Mouse (Mus musculus) forebrain, embryonic 13.5 days (tissue): ENCODE measurements around the gene 6030408B16Rik. TPM values are rescaled to one million over a fixed set of nuclear protein-coding genes. Genes with fewer than 3 reads are reported as not detected.

Experiments used
- ATAC-seq: fragments of 200-750 bp; cut with Nextera tagmentation; 2 replicates; pipeline ENCODE4 v1.8.0; 2017
- H3K27ac ChIP-seq: fragments of 300-500 bp; sonication (generic); 2 replicates; pipeline ENCODE4 v1.5.1; 2015; ENCODE audit warnings: inconsistent platforms, mild to moderate bottlenecking, moderate library complexity
- H3K27me3 ChIP-seq: fragments of 300-500 bp; sonication (generic); 2 replicates; pipeline ENCODE4 v1.6.1; 2015; ENCODE audit warnings: mild to moderate bottlenecking, inconsistent platforms
- H3K36me3 ChIP-seq: fragments of 300-500 bp; sonication (generic); 2 replicates; pipeline ENCODE4 v1.6.1; 2015; ENCODE audit warnings: mild to moderate bottlenecking, inconsistent platforms; ENCODE audit not compliant: poor library complexity, severe bottlenecking
- H3K4me1 ChIP-seq: fragments of 300-500 bp; sonication (generic); 2 replicates; pipeline ENCODE4 v1.6.1; 2015; ENCODE audit warnings: inconsistent platforms
- H3K4me2 ChIP-seq: fragments of 300-500 bp; sonication (generic); 2 replicates; pipeline ENCODE4 v1.6.1; 2015; ENCODE audit warnings: inconsistent platforms, mild to moderate bottlenecking, moderate library complexity
- H3K4me3 ChIP-seq: fragments of 300-500 bp; sonication (generic); 2 replicates; pipeline ENCODE4 v1.5.1; 2015; ENCODE audit warnings: mild to moderate bottlenecking, inconsistent platforms
- H3K9ac ChIP-seq: fragments of 300-500 bp; sonication (generic); 2 replicates; pipeline ENCODE4 v1.6.1; 2015; ENCODE audit warnings: mild to moderate bottlenecking, inconsistent platforms
- H3K9me3 ChIP-seq: fragments of 300-500 bp; sonication (generic); replicated peaks from 2 replicates; pipeline ENCODE4 v1.6.1; 2016; ENCODE audit warnings: inconsistent platforms
- WGBS: fragments of 180-500 bp; shearing (Covaris S2); methylation state at CpG from one replicate; pipeline ENCODE4 v1.1.7; 2015; 5-methylcytosine and 5-hydroxymethylcytosine counted together
- polyA plus RNA-seq: library from polyadenylated mRNA; unstranded; fragments of >200 nt; fragmentation: Nextera tagmentation; extraction: Ambion mirVana; gene quantifications from 2 replicates; pipeline ENCODE4 v1.2.1, GENCODE M21; 2015

6030408B16Rik gene
- 0.23 and 0.25 TPM in 2 replicates for polyA plus RNA-seq

- no peak within 1 kb of the TSS for H3K4me2 ChIP-seq
- H3K4me1 ChIP-seq, result no peaks in the 10 kb centered on the region
- H3K4me3 ChIP-seq, result no peak within 1 kb of the TSS
- H3K36me3 ChIP-seq, result peaks cover 44% of the 10 kb centered on the region
- H3K9ac ChIP-seq, result no peak within 1 kb of the TSS
- no peak for ATAC-seq
- no peaks in the 10 kb centered on the region for H3K27me3 ChIP-seq
- H3K9me3 ChIP-seq, result no peaks in the 10 kb centered on the region
- 71% methylated on average over 18 of the region's 18 CpGs for WGBS
- no peak within 1 kb of the TSS for H3K27ac ChIP-seq
Measured at GRCm38 (mm10) chr15:101293025-101293621, at the start of gene 6030408B16Rik. TSS of gene 6030408B16Rik (plus strand) at chr15:101293212.

GRCm38 (mm10) chr15:101244012-101244411 is 49.0 kb upstream of the 6030408B16Rik start:
- Histone ChIP-seq H3K4me2 (no peak overlapping the region), H3K4me1 (peaks cover 22% of the 10 kb centered on the region), H3K4me3 (no peak overlapping the region), H3K9ac (no peak overlapping the region), H3K36me3 (no peaks in the 10 kb centered on the region), H3K27ac (no peak overlapping the region), H3K9me3 (no peaks in the 10 kb centered on the region), H3K27me3 (peaks cover 4% of the 10 kb centered on the region; the same call in 1 of the 2 replicates)
- ATAC-seq, result no peak
- 67% methylated on average over 3 of the region's 3 CpGs for WGBS

DNA sequence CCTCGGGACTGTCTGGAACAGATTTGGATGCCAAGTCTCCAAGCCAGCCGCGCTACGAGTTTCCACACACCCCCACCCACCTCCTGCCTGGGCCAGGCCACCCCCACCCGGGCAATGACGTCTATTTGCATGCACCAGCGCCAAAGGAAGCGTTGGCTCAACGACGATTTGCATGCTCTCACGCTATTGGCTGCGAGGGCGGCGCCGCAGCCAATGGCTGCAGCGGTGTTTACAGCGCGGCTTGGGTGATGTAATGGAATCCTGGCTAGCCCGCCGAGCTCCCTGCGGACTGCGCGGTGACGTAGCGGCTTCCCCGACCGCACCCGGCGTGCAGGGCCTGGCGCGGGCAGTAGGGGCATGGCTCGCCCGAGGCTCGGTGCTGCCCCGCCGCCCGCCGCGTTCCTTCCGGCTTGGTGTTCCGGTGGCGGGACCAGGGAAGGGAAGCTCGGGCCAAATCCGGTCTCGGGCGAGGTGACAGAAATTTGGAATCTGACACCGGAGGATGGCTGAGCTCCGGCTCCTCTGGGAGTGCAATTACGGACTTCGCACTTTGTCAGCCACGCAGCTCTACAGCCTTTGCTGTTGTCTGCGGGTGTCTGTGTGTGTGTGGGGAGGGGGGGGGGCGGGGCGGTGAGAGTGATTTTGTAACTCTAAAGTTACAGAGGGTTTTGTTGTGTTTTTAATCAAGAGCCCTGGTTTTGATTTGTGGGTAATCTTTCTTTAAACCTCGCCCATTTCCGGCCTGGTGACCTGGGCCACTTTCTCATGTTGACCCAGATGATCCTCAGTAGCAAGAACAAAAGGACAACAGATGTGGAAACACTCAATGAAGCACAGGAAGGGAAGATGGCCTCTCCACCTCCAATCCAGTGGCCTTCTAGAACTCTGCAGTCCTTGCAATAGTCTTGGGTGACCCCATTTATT is 46.5 kb upstream of the 6030408B16Rik start:
- Histone ChIP-seq H3K4me1 (peaks cover 12% of the 10 kb centered on the region), H3K27me3 (peaks cover 4% of the 10 kb centered on the region; the same call in 1 of the 2 replicates), H3K4me3 (peak overlapping the region; percentile 45), H3K9me3 (no peaks in the 10 kb centered on the region), H3K36me3 (no peaks in the 10 kb centered on the region), H3K9ac (peak overlapping the region; percentile 56), H3K27ac (peak overlapping the region; percentile 82), H3K4me2 (peak overlapping the region; percentile 61)
- peak; percentile 99 for ATAC-seq
- 2% methylated on average over 56 of the region's 56 CpGs for WGBS

GRCm38 (mm10) chr15:101247155-101247498 is 45.9 kb upstream of the 6030408B16Rik start:
- Histone ChIP-seq H3K27ac (no peak overlapping the region), H3K9ac (peak overlapping the region; percentile 56; the same call in 1 of the 2 replicates), H3K27me3 (0 out of 2 replicates have a peak, but pooled peaks cover under 1% of the 10 kb centered on the region)

GRCm38 (mm10) chr15:101248029-101248710 is 44.8 kb upstream of the 6030408B16Rik start:
- no peak for ATAC-seq
- Histone ChIP-seq H3K4me2 (no peak overlapping the region), H3K36me3 (no peaks in the 10 kb centered on the region), H3K27me3 (peaks cover 8% of the 10 kb centered on the region; the same call in 1 of the 2 replicates), H3K4me3 (no peak overlapping the region), H3K4me1 (peaks cover 12% of the 10 kb centered on the region), H3K9me3 (no peaks in the 10 kb centered on the region), H3K9ac (no peak overlapping the region), H3K27ac (no peak overlapping the region)
- WGBS, result 71% methylated on average over 5 of the region's 5 CpGs

More at GRCm38 (mm10) chr15:101247155-101247498, 45.9 kb upstream of the 6030408B16Rik start:
- Histone ChIP-seq H3K9me3 (no peaks in the 10 kb centered on the region), H3K36me3 (no peaks in the 10 kb centered on the region), H3K4me1 (peaks cover 12% of the 10 kb centered on the region), H3K4me2 (peak overlapping the region; percentile 61), H3K4me3 (peak overlapping the region; percentile 45; the same call in 1 of the 2 replicates)
- no peak for ATAC-seq
- WGBS, result 88% methylated on average over 1 of the region's 1 CpGs

GRCm38 (mm10) chr15:101250220-101250800 is 42.7 kb upstream of the 6030408B16Rik start:
- no peak overlapping the region for H3K9ac ChIP-seq
- no peak overlapping the region for H3K27ac ChIP-seq
- WGBS, result 80% methylated on average over 9 of the region's 9 CpGs
- ATAC-seq, result no peak
- H3K4me3 ChIP-seq, result no peak overlapping the region
- H3K27me3 ChIP-seq, result peaks cover 11% of the 10 kb centered on the region; the same call in 1 of the 2 replicates
- H3K36me3 ChIP-seq, result no peaks in the 10 kb centered on the region
- no peak overlapping the region for H3K4me2 ChIP-seq
- H3K4me1 ChIP-seq, result peaks cover 21% of the 10 kb centered on the region
- H3K9me3 ChIP-seq, result no peaks in the 10 kb centered on the region

DNA sequence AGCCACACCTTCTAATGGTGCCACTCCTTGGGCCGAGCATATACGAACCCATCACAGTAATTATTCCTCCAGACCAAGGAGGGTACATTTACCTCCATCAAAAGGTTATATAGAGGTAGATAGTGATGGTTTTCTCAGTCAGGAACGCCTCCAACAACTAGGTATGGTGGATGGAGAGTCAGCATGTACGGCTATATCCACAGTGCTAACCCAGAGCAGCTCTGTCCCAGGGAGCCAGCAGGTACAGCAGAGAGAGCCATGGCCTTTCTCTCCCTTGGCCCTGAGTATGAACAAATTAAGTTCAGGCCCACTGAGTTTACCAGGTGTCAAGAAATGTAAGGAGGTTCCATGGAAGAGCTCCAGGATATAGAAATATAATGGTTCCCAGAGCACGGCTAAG is 41.1 kb upstream of the 6030408B16Rik start:
- no peak for ATAC-seq
- H3K4me2 ChIP-seq, result no peak overlapping the region
- no peaks in the 10 kb centered on the region for H3K36me3 ChIP-seq
- WGBS, result 88% methylated on average over 5 of the region's 5 CpGs
- peaks cover 12% of the 10 kb centered on the region for H3K4me1 ChIP-seq
- H3K27ac ChIP-seq, result no peak overlapping the region
- no peaks in the 10 kb centered on the region for H3K9me3 ChIP-seq
- H3K27me3 ChIP-seq, result peaks cover 11% of the 10 kb centered on the region; the same call in 1 of the 2 replicates
- no peak overlapping the region for H3K9ac ChIP-seq
- no peak overlapping the region for H3K4me3 ChIP-seq

- Histone ChIP-seq H3K4me2 (no peak overlapping the region), H3K36me3 (no peaks in the 10 kb centered on the region), H3K4me1 (peaks cover 9% of the 10 kb centered on the region), H3K4me3 (no peak overlapping the region), H3K27me3 (peaks cover 11% of the 10 kb centered on the region; the same call in 1 of the 2 replicates), H3K9me3 (no peaks in the 10 kb centered on the region), H3K27ac (no peak overlapping the region), H3K9ac (no peak overlapping the region)
- ATAC-seq, result no peak
- 88% methylated on average over 6 of the region's 6 CpGs for WGBS
Measured at GRCm38 (mm10) chr15:101252614-101253013, 40.4 kb upstream of the 6030408B16Rik start.

DNA sequence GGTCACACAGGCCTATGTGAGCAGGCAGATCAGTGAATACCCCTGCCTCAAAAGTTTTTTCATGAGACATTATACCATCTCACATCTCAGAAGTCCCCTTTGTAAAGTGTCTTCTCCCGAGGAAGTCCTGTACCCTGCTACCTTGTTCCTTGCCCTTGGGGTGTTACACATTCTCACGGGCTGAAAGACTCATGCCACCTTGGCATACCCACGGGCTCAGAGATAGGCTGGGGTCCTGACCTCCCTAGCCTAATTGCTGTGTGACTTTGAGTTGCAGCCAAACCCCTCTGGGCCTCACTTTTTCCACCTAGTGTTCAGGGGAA is 39.5 kb upstream of the 6030408B16Rik start:
- Histone ChIP-seq H3K4me2 (peak overlapping the region; percentile 81), H3K4me1 (peaks cover 9% of the 10 kb centered on the region), H3K9ac (peak overlapping the region; percentile 84), H3K4me3 (peak overlapping the region; percentile 62), H3K27me3 (peaks cover 11% of the 10 kb centered on the region; the same call in 1 of the 2 replicates), H3K36me3 (no peaks in the 10 kb centered on the region), H3K27ac (no peak overlapping the region), H3K9me3 (no peaks in the 10 kb centered on the region)
- WGBS, result 30% methylated on average over 3 of the region's 3 CpGs
- ATAC-seq, result peak; percentile 67

GRCm38 (mm10) chr15:101253886-101254795 is 38.9 kb upstream of the 6030408B16Rik start, which contains the start of gene Nr4a1:
TSS of gene Nr4a1 (plus strand) at chr15:101254269.
- WGBS, result 1% methylated on average over 55 of the region's 82 CpGs
- no peaks in the 10 kb centered on the region for H3K36me3 ChIP-seq
- peak; percentile 80 for ATAC-seq
- peaks cover 11% of the 10 kb centered on the region; the same call in 1 of the 2 replicates for H3K27me3 ChIP-seq
- H3K4me3 ChIP-seq, result peak within 1 kb of the TSS; percentile 62
- no peaks in the 10 kb centered on the region for H3K9me3 ChIP-seq
- H3K4me2 ChIP-seq, result peak within 1 kb of the TSS; percentile 81
- peaks cover 9% of the 10 kb centered on the region for H3K4me1 ChIP-seq
- H3K9ac ChIP-seq, result peak within 1 kb of the TSS; percentile 84
- no peak within 1 kb of the TSS for H3K27ac ChIP-seq
